Mouse (Mus musculus) forebrain, postnatal 0 days (tissue): ENCODE measurements around the gene Sctr. TPM values are rescaled to one million over a fixed set of nuclear protein-coding genes. Genes with fewer than 3 reads are reported as not detected.

Source experiments
- ATAC-seq: fragments of 200-750 bp; cut with Nextera tagmentation; 2 replicates; pipeline ENCODE4 v1.8.0; 2017; ENCODE audit warnings: mild to moderate bottlenecking, moderate library complexity
- DNase-seq: peaks from one replicate; pipeline ENCODE4 v3.0.0-alpha.2; 2015
- H3K27ac ChIP-seq: fragments of 300-500 bp; sonication (generic); 2 replicates; pipeline ENCODE4 v1.5.1; 2014; ENCODE audit warnings: low read depth, mild to moderate bottlenecking, antibody characterized with exemption, low read length, moderate library complexity, mixed read lengths
- H3K27me3 ChIP-seq: fragments of 300-500 bp; sonication (generic); 2 replicates; pipeline ENCODE4 v1.6.1; 2014; ENCODE audit warnings: mild to moderate bottlenecking, low read length, mixed read lengths; ENCODE audit not compliant: insufficient read depth
- H3K36me3 ChIP-seq: fragments of 300-500 bp; sonication (generic); 2 replicates; pipeline ENCODE4 v1.6.1; 2014; ENCODE audit warnings: mild to moderate bottlenecking, moderate library complexity; ENCODE audit not compliant: insufficient read depth
- H3K4me1 ChIP-seq: fragments of 300-500 bp; sonication (generic); 2 replicates; pipeline ENCODE4 v1.6.1; 2014; ENCODE audit warnings: antibody characterized with exemption; ENCODE audit not compliant: insufficient read depth
- H3K4me2 ChIP-seq: fragments of 300-500 bp; sonication (generic); 2 replicates; pipeline ENCODE4 v1.6.1; 2014; ENCODE audit warnings: low read depth, mild to moderate bottlenecking, moderate library complexity
- H3K4me3 ChIP-seq: fragments of 300-500 bp; sonication (generic); 2 replicates; pipeline ENCODE4 v1.5.1; 2014; ENCODE audit warnings: low read depth, low read length, mixed read lengths
- H3K9ac ChIP-seq: fragments of 300-500 bp; sonication (generic); 2 replicates; pipeline ENCODE4 v1.6.1; 2014; ENCODE audit warnings: mild to moderate bottlenecking
- H3K9me3 ChIP-seq: fragments of 300-500 bp; sonication (generic); 2 replicates; pipeline ENCODE4 v1.6.1; 2016; ENCODE audit warnings: low read length
- CTCF ChIP-seq: sonication (generic); IDR thresholded peaks from 2 replicates; pipeline ENCODE4 v1.5.1; 2016; ENCODE audit warnings: antibody characterized with exemption, control low read depth, low read depth
- WGBS: fragments of 180-500 bp; shearing (Covaris S2); extraction: QIAGEN DNeasy Blood & Tissue Kit; methylation state at CpG from one replicate; pipeline ENCODE4 v1.1.7; 2014; 5-methylcytosine and 5-hydroxymethylcytosine counted together
- polyA plus RNA-seq: library from polyadenylated mRNA; unstranded; fragments of >200 nt; fragmentation: Nextera tagmentation; extraction: Ambion mirVana; gene quantifications from 2 replicates; pipeline ENCODE4 v1.2.1, GENCODE M21; 2015
- total RNA-seq: library from RNA; depleted of rRNA; stranded (reverse); fragments of >200 nt; gene quantifications from 2 replicates; pipeline ENCODE4 v1.2.3, GENCODE M21; 2014

The Sctr gene
- total and polyA plus RNA-seq, 2 experiments from 2014 or later = 1.1 TPM

- H3K9me3 ChIP-seq = no peaks in the 10 kb centered on the region
- no peaks in the 10 kb centered on the region for H3K27me3 ChIP-seq
- no peaks in the 10 kb centered on the region for H3K36me3 ChIP-seq
- DNase-seq (no peak), ATAC-seq (no peak)
- TF ChIP-seq CTCF = no peak
- H3K9ac ChIP-seq = no peak overlapping the region
- H3K4me1 ChIP-seq = no peaks in the 10 kb centered on the region
- H3K27ac ChIP-seq = no peak overlapping the region
- H3K4me3 ChIP-seq = no peak overlapping the region
- H3K4me2 ChIP-seq = no peak overlapping the region
- 82% methylated on average over 8 of the region's 8 CpGs for WGBS
These were observed 51.2 kb downstream of the Sctr start for GRCm38 (mm10) chr1:120057674-120058430.

- Histone ChIP-seq H3K4me3 (no peak overlapping the region), H3K4me1 (no peaks in the 10 kb centered on the region), H3K9me3 (no peaks in the 10 kb centered on the region), H3K36me3 (no peaks in the 10 kb centered on the region), H3K27me3 (no peaks in the 10 kb centered on the region), H3K27ac (no peak overlapping the region), H3K4me2 (no peak overlapping the region), H3K9ac (no peak overlapping the region)
- DNase-seq = no peak
- 73% methylated on average over 5 of the region's 5 CpGs for WGBS
- no peak for TF ChIP-seq CTCF
- no peak for ATAC-seq
These were observed 54.0 kb downstream of the Sctr start for GRCm38 (mm10) chr1:120060687-120061086.

GRCm38 (mm10) chr1:120062231-120062630, 55.5 kb downstream of the Sctr start:
- H3K9me3 ChIP-seq = no peaks in the 10 kb centered on the region
- ATAC-seq = no peak
- no peaks in the 10 kb centered on the region for H3K4me1 ChIP-seq
- no peak for DNase-seq
- H3K4me2 ChIP-seq = no peak overlapping the region
- H3K4me3 ChIP-seq = no peak overlapping the region
- no peak for TF ChIP-seq CTCF
- no peaks in the 10 kb centered on the region for H3K27me3 ChIP-seq
- H3K9ac ChIP-seq = no peak overlapping the region
- no peak overlapping the region for H3K27ac ChIP-seq
- WGBS = 90% methylated on average over 7 of the region's 7 CpGs
- no peaks in the 10 kb centered on the region for H3K36me3 ChIP-seq

DNA sequence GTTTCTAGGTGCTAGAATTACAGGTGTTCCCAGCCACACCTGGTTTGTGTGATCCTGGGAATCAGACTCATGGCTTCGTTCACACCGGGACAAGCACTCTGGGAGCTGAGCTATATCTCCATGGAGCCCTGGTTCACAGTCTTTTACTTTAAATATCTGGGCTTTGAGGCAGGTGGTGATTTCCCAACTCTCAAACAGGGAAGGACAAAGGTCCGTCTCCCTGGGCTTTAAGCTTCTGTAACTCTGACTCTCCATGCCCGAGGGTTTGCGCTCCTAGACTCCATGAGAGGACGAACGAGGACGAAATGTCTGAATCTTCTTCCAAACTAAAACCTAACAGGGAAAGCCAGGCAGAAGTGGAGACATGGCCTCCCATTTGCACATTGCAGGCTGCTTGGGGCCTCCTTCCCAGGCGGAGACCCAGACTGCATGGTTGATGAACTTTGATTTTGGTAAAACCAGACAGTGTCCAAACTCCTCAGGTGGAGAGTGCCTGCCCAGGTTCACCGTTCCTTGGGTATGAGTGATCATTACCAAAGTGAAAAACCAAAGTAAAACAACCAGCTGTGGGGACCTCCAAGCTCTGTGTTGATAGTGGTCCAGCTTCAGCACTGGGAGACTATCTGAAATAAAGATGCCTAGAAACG, 57.5 kb downstream of the Sctr start:
- Histone ChIP-seq H3K4me2 (no peak overlapping the region), H3K27ac (no peak overlapping the region), H3K27me3 (no peaks in the 10 kb centered on the region), H3K36me3 (no peaks in the 10 kb centered on the region), H3K9me3 (no peaks in the 10 kb centered on the region), H3K4me1 (no peaks in the 10 kb centered on the region), H3K9ac (no peak overlapping the region), H3K4me3 (no peak overlapping the region)
- WGBS = 92% methylated on average over 11 of the region's 11 CpGs
- DNase-seq (no peak), ATAC-seq (no peak)
- TF ChIP-seq CTCF = no peak

DNA sequence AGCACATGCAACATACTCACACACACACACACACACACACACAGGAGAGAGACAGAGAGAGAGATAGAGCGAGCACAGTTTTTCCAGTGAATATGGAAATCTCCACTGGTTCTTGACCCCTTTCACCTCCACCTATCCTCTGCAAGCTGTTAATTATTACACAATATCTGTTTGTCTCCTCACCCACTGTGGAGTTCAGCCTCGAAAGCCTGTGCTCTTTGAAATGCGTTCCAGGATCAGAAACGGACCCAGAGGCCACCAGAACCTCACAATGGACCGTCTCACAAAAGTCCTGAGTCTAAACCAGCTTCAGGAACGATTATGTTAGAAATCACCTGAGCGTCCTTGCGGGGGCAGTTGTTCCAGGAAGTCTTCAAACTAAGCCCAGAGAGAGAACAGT, 59.5 kb downstream of the Sctr start:
- no peak overlapping the region for H3K4me2 ChIP-seq
- no peak for TF ChIP-seq CTCF
- no peak overlapping the region for H3K27ac ChIP-seq
- H3K9ac ChIP-seq = no peak overlapping the region
- ATAC-seq = no peak
- H3K36me3 ChIP-seq = no peaks in the 10 kb centered on the region
- no peaks in the 10 kb centered on the region for H3K4me1 ChIP-seq
- H3K27me3 ChIP-seq = no peaks in the 10 kb centered on the region
- H3K4me3 ChIP-seq = no peak overlapping the region
- WGBS = 85% methylated on average over 8 of the region's 8 CpGs
- no peak for DNase-seq
- no peaks in the 10 kb centered on the region for H3K9me3 ChIP-seq

GRCm38 (mm10) chr1:120066625-120067024, 59.9 kb downstream of the Sctr start:
- Histone ChIP-seq H3K9me3 (no peaks in the 10 kb centered on the region), H3K4me3 (no peak overlapping the region), H3K9ac (no peak overlapping the region), H3K27ac (no peak overlapping the region), H3K4me1 (no peaks in the 10 kb centered on the region), H3K4me2 (no peak overlapping the region), H3K36me3 (no peaks in the 10 kb centered on the region), H3K27me3 (no peaks in the 10 kb centered on the region)
- DNase-seq = no peak
- no peak for ATAC-seq
- WGBS = 86% methylated on average over 3 of the region's 3 CpGs
- TF ChIP-seq CTCF = no peak

DNA sequence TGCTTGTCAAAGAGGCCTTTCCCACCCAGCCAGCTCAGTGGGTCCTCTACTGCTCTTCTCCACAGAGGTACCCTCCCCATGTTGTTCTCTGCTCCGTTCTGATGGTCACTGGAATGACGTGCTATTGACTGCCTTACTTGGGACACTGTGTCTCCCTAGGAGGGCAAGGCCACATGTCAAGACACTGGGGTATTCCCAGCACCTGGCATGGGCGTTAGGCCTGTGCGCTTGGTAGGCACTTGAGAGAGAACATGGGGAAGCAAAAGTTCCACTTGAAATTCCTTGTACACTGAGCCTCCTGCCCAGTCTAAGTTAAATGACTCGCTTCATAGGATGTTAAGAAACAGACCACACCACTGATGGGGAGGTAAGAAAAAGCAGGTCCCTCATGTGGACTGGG, 62.4 kb downstream of the Sctr start:
- no peak for ATAC-seq
- 85% methylated on average over 5 of the region's 5 CpGs for WGBS
- TF ChIP-seq CTCF = no peak

More for the DNA sequence above, 62.4 kb downstream of the Sctr start:
- H3K4me1 ChIP-seq = peaks cover 9% of the 10 kb centered on the region; the same call in 1 of the 2 replicates
- no peak for DNase-seq
- no peak overlapping the region for H3K4me3 ChIP-seq
- no peak overlapping the region for H3K9ac ChIP-seq
- H3K27me3 ChIP-seq = peaks cover 7% of the 10 kb centered on the region
- H3K9me3 ChIP-seq = no peaks in the 10 kb centered on the region
- no peaks in the 10 kb centered on the region for H3K36me3 ChIP-seq
- no peak overlapping the region for H3K4me2 ChIP-seq
- no peak overlapping the region for H3K27ac ChIP-seq
